ENCODE assay signal across 8 mouse cellular contexts in the genomic region with DNA sequence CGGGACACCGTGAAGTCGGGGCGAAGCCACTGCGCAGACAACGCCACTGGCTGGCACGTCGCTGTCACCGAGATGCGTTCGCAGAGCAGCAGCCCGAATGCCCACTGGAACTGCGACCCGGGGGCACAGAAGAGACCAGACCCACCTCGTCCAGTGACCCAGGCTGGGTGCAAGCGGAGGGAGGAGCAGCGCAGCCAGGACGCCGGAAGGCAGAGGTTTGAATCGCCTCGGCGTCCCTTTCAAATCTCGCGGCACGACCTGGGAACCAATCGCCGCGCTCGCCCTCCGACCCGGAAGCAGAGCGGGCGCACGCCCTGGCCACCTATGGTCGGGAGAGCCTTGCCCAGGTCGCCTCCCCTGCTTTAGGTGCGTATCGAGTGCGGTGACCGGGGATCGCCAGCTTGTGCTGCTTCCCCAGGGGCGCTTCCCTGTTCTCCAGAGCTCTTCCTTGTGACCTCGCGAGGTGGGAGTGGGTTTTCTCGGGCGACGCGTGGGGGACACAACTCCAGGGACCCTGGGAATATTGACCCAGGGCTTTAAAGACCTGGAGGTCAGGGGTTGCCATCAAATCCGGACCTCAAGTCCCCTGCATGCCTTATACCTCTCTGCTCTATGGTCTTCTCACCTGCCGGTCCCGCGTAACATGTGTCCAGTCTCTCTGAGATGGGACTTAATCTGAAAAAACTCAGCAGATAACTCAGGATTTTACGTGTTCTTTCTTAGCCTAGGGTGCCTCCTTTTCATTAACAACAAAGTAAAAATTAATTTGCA. TPM values are rescaled to one million over a fixed set of nuclear protein-coding genes. Genes with fewer than 3 reads are reported as not detected.
DNase-seq lines count a peak whose midpoint lies in the region; ATAC-seq and TF ChIP-seq lines count a peak whose summit lies in the region.

A gene (minus strand): TSS at position 235 of the 771 bp plus-strand sequence.
A gene (plus strand): TSS at position 286 of the 771 bp plus-strand sequence.

- peak within 1 kb of the TSS; percentile 86 for H3K4me3 ChIP-seq in embryonic facial prominence, embryonic 14.5 days (ENCODE audit: low read depth, low read length)
- peak within 1 kb of the TSS; percentile 80 for H3K4me3 ChIP-seq in limb, embryonic 14.5 days (replicated peaks; ENCODE audit: low read length)
- peak within 1 kb of the TSS; percentile 77 for H3K4me3 ChIP-seq in midbrain, postnatal 0 days (ENCODE audit: low read depth, low read length)

- peak; percentile 5; the same call in 1 of the 2 replicates for TF ChIP-seq CTCF in midbrain, postnatal 0 days (IDR thresholded peaks at IDR 0.05)

- H3K4me1 ChIP-seq in embryonic facial prominence, embryonic 14.5 days (ENCODE audit: control insufficient read depth, insufficient read depth, low read length), result peaks cover 16% of the 10 kb centered on the region
- peaks cover 14% of the 10 kb centered on the region for H3K4me1 ChIP-seq in limb, embryonic 14.5 days (ENCODE audit: control insufficient read depth, insufficient read depth, low read length)
- H3K4me1 ChIP-seq in midbrain, postnatal 0 days (ENCODE audit: insufficient read depth, low read length), result peaks cover 6% of the 10 kb centered on the region; the same call in 1 of the 2 replicates

- peak within 1 kb of the TSS; percentile 74 for H3K4me2 ChIP-seq in embryonic facial prominence, embryonic 14.5 days (ENCODE audit: low read depth, low read length)
- H3K4me2 ChIP-seq in limb, embryonic 14.5 days (replicated peaks; ENCODE audit: low read depth, low read length, severe bottlenecking), result peak within 1 kb of the TSS; percentile 87
- peak within 1 kb of the TSS; percentile 93 for H3K4me2 ChIP-seq in midbrain, postnatal 0 days (ENCODE audit: low read depth, low read length, poor library complexity, severe bottlenecking)

- peak; percentile 84 for DNase-seq in 3T3-L1 (ENCODE audit: low read depth, low spot score)
- DNase-seq in adrenal gland, postnatal 4 days (ENCODE audit: low spot score in 2 of 2), result peak; percentile 79 to 82
- DNase-seq in embryonic facial prominence, embryonic 14.5 days (ENCODE audit: low spot score), result peak; percentile 89
- peak; percentile 77 for DNase-seq in heart, adult 8-10 months (ENCODE audit: low spot score)
- peak; percentile 89 for DNase-seq in kidney, adult 9 months
- DNase-seq in limb, embryonic 14.5 days (ENCODE audit: low spot score), result peak; percentile 84
- DNase-seq in midbrain, postnatal 0 days (ENCODE audit: low spot score), result peak; percentile 84
- peak; percentile 82 to 89 for DNase-seq in spleen, postnatal 14 days (ENCODE audit: low spot score in 2 of 2)

- TF ChIP-seq POLR2A in limb, embryonic 14.5 days (IDR thresholded peaks at IDR 0.05; ENCODE audit: borderline replicate concordance, extremely low read depth, insufficient read depth, insufficient read length), result no peak

- H3K27me3 ChIP-seq in embryonic facial prominence, embryonic 14.5 days (replicated peaks; ENCODE audit: control insufficient read depth, insufficient read depth, low read length), result no peaks in the 10 kb centered on the region
- H3K27me3 ChIP-seq in limb, embryonic 14.5 days (ENCODE audit: control insufficient read depth, insufficient read depth, low read length), result no peaks in the 10 kb centered on the region
- H3K27me3 ChIP-seq in midbrain, postnatal 0 days (ENCODE audit: insufficient read depth, low read length), result no peaks in the 10 kb centered on the region

- peak within 1 kb of the TSS; percentile 86 for H3K9ac ChIP-seq in embryonic facial prominence, embryonic 14.5 days (ENCODE audit: low read depth, low read length)
- H3K9ac ChIP-seq in limb, embryonic 14.5 days (ENCODE audit: low read depth, low read length, severe bottlenecking), result peak within 1 kb of the TSS; percentile 82
- H3K9ac ChIP-seq in midbrain, postnatal 0 days (replicated peaks; ENCODE audit: low read length, poor library complexity, severe bottlenecking), result peak within 1 kb of the TSS; percentile 86

- ATAC-seq in embryonic facial prominence, embryonic 14.5 days (ENCODE audit: low read depth), result peak; percentile 97
- ATAC-seq in limb, embryonic 14.5 days (ENCODE audit: low FRiP score, low read depth), result peak; percentile 93
- ATAC-seq in midbrain, postnatal 0 days (ENCODE audit: low FRiP score), result peak; percentile 98

- under 1% methylated on average over 44 of the region's 53 CpGs for WGBS in embryonic facial prominence, embryonic 14.5 days
- 1% methylated on average over 53 of the region's 53 CpGs for WGBS in limb, embryonic 14.5 days
- 1% methylated on average over 52 of the region's 53 CpGs for WGBS in midbrain, postnatal 0 days

- H3K36me3 ChIP-seq in embryonic facial prominence, embryonic 14.5 days (ENCODE audit: control insufficient read depth, insufficient read depth, low read length), result peaks cover 22% of the 10 kb centered on the region; the same call in 1 of the 2 replicates
- H3K36me3 ChIP-seq in limb, embryonic 14.5 days (ENCODE audit: control insufficient read depth, insufficient read depth, low read length), result peaks cover 4% of the 10 kb centered on the region; the same call in 1 of the 2 replicates
- H3K36me3 ChIP-seq in midbrain, postnatal 0 days (ENCODE audit: insufficient read depth, low read length), result peaks cover 4% of the 10 kb centered on the region; the same call in 1 of the 2 replicates

- H3K9me3 ChIP-seq in embryonic facial prominence, embryonic 14.5 days (ENCODE audit: control insufficient read depth, low read length), result no peaks in the 10 kb centered on the region
- H3K9me3 ChIP-seq in limb, embryonic 14.5 days (ENCODE audit: control insufficient read depth, low read length), result no peaks in the 10 kb centered on the region
- H3K9me3 ChIP-seq in midbrain, postnatal 0 days (ENCODE audit: low read length), result no peaks in the 10 kb centered on the region

- no peak within 1 kb of the TSS for H3K27ac ChIP-seq in embryonic facial prominence, embryonic 14.5 days (replicated peaks; ENCODE audit: low read depth, low read length)
- no peak within 1 kb of the TSS for H3K27ac ChIP-seq in limb, embryonic 14.5 days (replicated peaks; ENCODE audit: low read depth, low read length)
- no peak within 1 kb of the TSS for H3K27ac ChIP-seq in midbrain, postnatal 0 days (ENCODE audit: low read depth, low read length)

RNA-seq across cellular contexts. Expression of the first gene that starts in this region (rescaled TPM):
- 1 to 10 TPM; 7.7 to 8.0 TPM for total RNA-seq in adrenal gland, postnatal 4 days (2021)
- polyA plus RNA-seq in embryonic facial prominence, embryonic 14.5 days (2014; fragmentation: Nextera tagmentation; extraction: Ambion mirVana), result 10.4 and 14.0 TPM in 2 replicates
- under 1 TPM in 3 of 4 experiments, not detected in 1; 0.09 to 0.16 (median 0.14) TPM for total RNA-seq in heart, adult 8-10 months (2022)
- 6.4 and 7.2 TPM in 2 replicates for polyA plus RNA-seq in limb, embryonic 14.5 days (2012; rRNA removed)
- polyA plus RNA-seq in limb, embryonic 14.5 days (2014; fragmentation: Nextera tagmentation; extraction: Ambion mirVana), result 8.7 and 10.2 TPM in 2 replicates
- 2.1 and 7.7 TPM in 2 replicates for total RNA-seq in midbrain, postnatal 0 days (2014; rRNA removed)
- polyA plus RNA-seq in midbrain, postnatal 0 days (2015; fragmentation: Nextera tagmentation; extraction: Ambion mirVana), result 0.83 and 1.0 TPM in 2 replicates

RNA-seq across cellular contexts. Expression of the second gene that starts in this region (rescaled TPM):
- total RNA-seq in adrenal gland, postnatal 4 days (2021), result 10 to 100 TPM; 21.5 to 22.3 TPM
- 64.9 and 76.5 TPM in 2 replicates for polyA plus RNA-seq in embryonic facial prominence, embryonic 14.5 days (2014; fragmentation: Nextera tagmentation; extraction: Ambion mirVana)
- 10 to 100 TPM in 1 of 4 experiments, 1 to 10 TPM in 3; 6.2 to 10.8 (median 7.0) TPM for total RNA-seq in heart, adult 8-10 months (2022)
- polyA plus RNA-seq in limb, embryonic 14.5 days (2012; rRNA removed), result 42.4 and 45.4 TPM in 2 replicates
- polyA plus RNA-seq in limb, embryonic 14.5 days (2014; fragmentation: Nextera tagmentation; extraction: Ambion mirVana), result 72.5 and 73.2 TPM in 2 replicates
- 11.5 and 16.3 TPM in 2 replicates for total RNA-seq in midbrain, postnatal 0 days (2014; rRNA removed)
- 12.6 and 15.9 TPM in 2 replicates for polyA plus RNA-seq in midbrain, postnatal 0 days (2015; fragmentation: Nextera tagmentation; extraction: Ambion mirVana)
